Mouse (Mus musculus) bone marrow, adult 2 months (tissue): ENCODE data around the gene Rasl11b.

Source experiments
- CTCF ChIP-seq: fragments of 200-500 bp; IDR thresholded peaks from 2 replicates; pipeline ENCODE4 v1.5.1; 2011; ENCODE audit warnings: low read length, control low read depth; ENCODE audit not compliant: control insufficient read depth, insufficient read depth
- POLR2A ChIP-seq: fragments of 200-500 bp; IDR thresholded peaks from 2 replicates; pipeline ENCODE4 v1.6.1; 2011; ENCODE audit warnings: low read depth, mild to moderate bottlenecking, control low read depth, low read length, borderline replicate concordance; ENCODE audit not compliant: control insufficient read depth

DNA sequence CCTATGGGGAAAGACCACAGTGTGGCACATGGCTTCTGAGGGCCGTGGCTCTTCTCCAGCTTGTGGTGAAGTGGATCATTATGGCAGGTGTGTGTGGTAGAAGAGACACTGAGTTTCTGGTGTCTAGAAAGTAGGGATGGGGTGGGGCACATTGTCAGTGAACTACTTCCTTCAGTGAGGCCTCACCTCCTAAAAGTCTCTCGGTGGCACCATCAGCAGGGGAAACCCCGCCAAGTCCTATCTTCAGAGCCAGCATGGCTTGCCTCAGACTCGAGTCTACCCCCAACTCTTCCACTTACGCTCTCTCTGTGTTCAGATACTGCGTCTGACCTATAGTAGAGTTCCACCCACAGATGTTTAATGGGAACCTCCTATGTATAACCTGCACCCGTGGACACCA, 38.7 kb downstream of the Rasl11b start:
- TF ChIP-seq POLR2A (no peak), CTCF (no peak)
